Mouse (Mus musculus) left cerebral cortex, postnatal 10 days (tissue): ENCODE measurements at regions not wholly inside any gene's neighbourhood (a gene's known extent, or its start where the extent isn't known, plus 50 kb on each side); places are given as distances from the start of the nearest gene placed in this dataset.

Experiments used
- DNase-seq, 2 experiments: peaks; one replicate each; pipeline ENCODE4 v3.0.0; 2021 to 2022; ENCODE audit warnings: low spot score in 2 of 2, mixed read lengths in 1 of 2; ENCODE audit errors: extremely low spot score in 1 of 2
- intact Hi-C: fragments of 180-260 bp; cut with DNase I; formaldehyde crosslinking; loops from one replicate; pipeline ENCODE4 v1.15.1; 2025

DNA sequence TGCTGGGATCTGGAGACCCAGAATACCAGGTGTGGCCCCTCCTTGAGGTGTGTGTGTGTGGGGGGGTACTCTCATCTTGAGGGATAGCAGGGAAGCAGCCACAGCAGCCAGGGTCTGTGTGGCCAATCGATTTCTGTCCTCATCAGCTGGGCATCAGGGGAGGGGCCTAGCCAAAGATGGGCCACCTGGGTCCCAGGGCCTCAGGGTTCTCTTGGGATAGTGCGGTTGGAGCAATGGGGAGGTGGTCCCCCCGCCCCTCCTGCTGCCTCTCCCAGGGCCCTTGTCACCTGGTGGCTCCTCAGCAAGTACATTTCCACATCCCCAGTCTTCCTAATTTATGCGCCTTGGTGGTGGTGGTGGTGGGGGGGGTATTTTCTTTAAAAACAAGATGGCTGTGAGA is 55.4 kb downstream of the Uncx start:
- intact Hi-C loops, result no loop called here
- DNase-seq, result no peak

DNA sequence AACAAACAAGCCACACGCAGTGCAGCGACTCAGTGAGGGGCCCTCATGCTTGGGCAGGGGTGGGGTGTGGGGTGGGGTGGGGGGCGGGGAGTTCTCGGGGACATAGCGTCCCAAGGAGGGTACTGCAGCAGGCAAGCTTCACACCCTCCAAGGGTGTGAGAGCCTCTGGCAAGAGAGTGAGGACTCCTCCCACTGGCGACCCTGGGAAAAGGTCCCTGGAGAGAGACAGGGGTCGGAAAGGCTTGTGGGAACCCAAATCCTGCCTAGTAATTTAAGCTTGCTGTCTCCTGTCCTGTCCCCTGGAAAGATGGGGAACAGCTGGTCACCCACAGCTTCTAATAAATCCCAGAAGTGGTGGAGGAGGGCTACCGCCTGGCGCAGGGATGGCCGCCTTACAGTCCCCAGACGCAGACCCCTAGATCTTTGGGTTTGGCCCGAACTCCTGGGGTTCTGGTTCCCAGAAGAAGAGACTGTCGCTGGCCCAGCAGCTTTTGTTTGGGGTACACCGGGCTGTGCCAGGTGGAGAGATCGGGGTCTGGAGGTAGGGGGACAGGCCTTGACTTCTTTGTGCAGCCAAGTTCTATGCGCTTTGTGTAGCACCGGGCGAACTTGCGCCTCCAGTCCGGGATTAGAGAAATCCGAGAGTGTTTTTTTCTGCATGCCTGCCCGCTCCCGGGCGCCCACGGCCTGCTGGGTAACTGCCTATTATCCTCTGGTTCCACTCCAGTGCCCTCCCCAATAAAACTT is 56.1 kb downstream of the Uncx start:
- intact Hi-C loops, result no loop called here
- no peak for DNase-seq

DNA sequence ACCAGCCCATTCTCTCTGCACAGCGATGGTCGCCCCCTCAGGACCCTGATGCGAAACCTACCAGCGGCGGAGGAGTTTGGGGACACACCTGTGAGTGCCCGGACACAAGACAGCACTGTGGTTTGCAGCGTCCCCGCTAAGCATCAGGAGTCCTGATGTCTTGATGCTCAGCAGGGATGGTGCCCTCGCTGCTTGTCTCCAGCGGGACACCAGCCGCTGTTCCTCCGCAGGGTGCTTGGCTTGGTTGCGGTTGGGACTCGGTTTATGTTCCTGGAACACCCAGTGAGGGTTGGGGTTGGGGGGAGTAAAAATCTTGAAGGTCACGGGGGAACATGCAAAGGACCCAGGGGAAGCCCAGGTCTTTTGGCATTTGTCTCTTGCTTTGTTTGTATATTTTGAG is 56.9 kb downstream of the Uncx start:
- no peak for DNase-seq
- intact Hi-C loops, result no loop called here

DNA sequence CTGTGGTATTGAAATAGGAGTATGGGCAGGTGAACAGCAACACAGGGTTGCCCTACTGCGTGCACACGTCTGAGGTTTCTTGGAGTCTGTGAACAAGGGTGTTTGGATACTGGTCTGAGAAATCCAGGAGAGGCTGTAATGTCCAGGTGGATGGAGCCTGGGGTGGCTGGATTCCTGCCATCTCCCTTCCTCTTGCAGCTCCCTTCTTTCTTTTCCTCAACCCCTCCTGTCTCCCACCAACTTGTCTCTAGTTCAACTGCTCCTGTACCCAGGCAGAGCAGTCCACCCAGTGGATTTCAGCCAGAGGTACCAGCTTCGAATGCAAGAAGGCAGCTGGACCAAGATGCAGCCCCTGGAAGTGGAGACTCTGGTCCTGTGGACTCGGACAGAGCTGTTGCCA is 59.6 kb downstream of the Uncx start:
- intact Hi-C loops, result no loop called here
- DNase-seq, result no peak

DNA sequence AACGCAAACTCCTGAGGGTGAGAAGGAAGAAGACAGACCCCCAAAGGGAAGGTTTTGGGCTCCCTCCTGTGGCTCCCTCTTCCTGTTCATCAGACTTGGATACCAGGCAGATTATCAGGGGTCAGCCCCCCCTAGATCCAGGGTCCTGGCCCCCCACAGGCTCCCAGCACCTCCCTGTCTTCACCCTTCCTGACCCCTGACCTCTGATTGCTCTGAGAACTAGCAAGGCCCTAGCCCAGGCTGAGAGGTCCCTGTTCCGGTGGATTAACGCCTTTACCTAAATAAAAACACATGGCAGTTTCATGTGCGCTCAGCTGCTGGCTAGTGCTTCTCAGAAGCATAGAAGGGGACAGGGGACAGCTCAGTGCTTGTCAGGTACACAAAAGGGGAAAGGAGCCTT is 60.2 kb downstream of the Uncx start:
- DNase-seq, result no peak
- intact Hi-C loops, result no loop called here

DNA sequence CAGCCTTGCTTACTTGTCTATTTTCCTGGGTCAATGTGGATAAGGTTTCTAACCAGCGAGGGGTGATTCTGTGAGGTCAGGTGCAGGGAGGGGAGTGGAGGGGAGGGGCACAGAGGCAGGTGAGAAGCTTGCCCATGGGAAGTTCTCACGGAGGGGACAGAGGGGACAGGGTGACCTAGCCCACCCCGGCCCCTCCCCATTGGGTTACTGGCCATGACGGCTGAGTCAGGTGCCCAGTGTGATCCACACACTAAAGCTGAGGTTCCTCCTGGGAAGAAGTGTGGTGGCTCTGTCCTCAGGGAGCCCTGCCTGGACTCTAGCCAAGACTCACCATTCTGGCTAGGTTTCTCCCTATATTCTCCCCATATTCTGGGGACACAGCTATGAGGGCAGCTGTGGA is 61.0 kb downstream of the Uncx start:
- intact Hi-C loops, result no loop called here
- no peak for DNase-seq

DNA sequence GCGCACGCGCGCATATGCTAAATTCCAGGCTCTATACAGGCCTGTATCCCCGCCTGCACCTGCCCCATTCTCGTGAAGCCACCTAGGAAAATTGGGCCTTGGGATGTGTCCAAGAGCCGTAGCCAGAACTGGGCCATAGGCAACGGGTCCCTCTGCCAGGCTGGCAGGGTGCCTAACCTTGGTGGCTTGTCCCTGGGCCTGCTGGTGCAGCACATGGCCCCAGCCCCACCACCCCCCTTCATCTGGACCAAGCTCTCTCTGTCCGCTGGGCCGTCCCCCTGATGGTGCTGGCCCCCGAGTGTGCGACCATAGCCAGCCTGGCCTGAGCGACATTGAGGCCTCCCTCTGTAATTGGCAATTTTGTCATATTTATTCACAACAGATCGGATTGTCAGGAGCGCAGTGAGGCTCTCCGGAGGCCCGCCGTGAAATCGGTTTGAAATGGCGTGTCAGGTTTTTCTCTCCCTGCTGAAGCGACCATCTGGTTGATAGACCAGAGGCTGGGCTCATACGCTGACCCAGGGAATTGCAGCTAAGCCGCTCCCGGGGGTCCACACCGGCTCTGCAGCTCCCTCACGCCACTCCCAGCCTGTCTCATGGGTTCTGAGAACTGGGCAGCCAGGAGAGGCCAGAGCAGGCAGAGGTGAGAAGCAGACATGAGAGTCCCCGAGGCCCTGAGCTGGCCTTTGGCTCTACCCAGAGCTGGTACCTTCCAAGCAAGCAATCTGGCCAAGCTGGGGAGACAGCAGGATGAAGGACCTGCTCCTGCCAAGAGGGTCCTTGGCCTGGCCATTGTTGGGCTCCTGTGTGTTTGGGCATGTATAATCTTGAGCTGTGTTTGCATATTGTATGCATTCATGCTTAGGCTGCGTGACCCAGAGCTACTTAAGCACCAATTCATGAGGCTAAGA is 67.6 kb downstream of the Uncx start:
- no peak for DNase-seq
- intact Hi-C loops, result no loop called here

DNA sequence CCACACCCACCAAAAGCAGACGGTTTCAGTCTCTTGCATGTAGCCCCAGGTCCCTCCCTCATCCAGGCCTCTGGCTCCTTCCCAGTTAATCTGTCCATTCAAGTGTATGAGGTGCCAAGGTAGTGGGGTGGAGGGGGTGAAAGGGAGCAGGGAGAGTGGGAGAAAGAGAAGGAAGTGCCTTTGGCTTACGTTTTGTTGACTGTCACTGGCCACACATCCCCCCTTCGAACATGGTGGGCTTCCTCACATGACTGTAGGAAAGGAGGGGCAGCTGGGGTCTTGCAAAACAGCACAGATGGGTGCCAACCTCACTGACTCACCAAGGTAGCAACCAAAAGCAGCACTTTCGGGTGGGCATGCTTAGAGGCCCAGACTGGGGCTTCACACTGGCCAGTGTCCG is 68.9 kb downstream of the Uncx start:
- DNase-seq, result no peak
- intact Hi-C loops, result no loop called here

DNA sequence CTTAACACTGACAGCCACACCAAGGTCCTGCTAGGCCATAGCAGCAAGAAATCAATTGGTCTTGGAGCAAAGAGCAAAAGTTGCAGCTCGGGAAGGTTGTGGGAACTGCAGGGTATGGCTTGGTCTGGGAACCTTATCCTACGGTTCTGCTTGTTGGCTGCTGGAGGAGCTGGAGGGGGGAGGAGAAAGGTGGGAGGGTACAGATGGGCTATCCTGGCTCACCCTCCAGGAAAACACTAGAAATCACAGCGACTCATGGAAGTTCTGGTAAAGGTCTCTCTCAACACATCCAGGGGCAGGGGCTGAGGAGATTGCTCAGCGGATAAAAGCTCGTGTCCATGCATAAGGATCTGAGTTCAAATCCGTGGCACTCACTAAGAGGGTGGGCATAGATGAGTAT is 69.4 kb downstream of the Uncx start:
- no peak for DNase-seq
- intact Hi-C loops, result no loop called here

DNA sequence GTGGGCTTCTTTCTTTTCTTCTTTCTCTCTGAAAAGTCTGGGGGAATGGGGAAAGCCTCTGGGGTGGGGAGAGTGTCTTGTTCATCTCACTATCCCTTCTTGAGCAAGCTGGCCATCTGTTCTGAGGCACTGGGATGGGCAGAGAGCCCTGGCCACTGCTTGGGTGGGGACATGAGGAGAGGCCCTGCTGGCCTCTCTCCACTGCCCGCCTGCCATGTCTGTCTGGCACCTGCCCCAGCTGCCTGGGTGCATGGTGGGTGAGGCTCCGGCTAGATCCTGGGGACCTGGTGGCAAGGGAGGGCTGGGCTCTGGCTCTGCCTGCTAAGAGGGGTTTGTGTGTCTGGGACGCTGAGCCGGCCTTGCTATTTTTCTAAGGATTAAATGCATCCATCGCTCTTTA is 70.3 kb downstream of the Uncx start:
- intact Hi-C loops, result no loop called here
- no peak for DNase-seq

DNA sequence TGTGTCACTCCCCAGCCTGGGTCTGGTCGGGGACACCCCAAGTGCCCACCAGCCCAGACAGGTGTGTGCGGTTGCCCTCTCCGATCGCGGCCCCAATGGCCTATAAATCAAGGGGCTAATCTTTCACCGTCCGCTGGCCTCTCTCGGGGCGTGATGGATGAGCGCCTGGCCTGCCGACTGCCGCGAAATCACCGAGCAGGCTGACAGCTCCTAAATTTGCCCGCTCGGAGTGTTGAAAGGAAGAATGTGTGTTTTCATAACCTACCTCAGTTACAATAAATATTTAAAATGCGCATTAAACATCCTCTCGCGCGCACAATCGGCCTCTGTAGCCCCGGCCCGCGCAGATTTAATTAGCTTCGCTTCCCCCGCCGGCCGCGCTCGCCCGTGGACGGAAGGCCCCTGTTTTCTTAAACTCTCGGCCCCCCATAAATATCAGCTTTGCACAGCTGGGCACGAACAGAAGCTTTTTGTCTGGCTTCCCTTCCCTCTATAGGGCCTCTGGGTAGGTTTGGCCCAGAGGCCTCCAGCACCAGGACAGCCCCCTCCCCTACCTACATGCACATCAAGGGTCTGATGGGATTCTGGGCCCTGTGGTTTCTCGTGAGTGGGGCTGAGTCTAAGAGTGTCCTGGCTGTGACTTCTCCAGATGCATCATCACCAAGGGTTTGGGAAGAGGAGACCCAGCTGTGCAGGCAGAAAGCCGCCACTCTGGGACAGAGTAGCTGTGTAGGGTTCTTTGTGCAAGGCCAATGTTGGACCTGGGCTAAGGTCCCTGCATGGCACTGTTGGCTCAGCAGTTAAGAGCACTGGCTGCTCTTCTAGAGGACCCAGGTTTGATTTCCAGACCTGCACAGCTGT is 76.2 kb downstream of the Uncx start:
- no peak for DNase-seq
- intact Hi-C loops, result no loop called here

DNA sequence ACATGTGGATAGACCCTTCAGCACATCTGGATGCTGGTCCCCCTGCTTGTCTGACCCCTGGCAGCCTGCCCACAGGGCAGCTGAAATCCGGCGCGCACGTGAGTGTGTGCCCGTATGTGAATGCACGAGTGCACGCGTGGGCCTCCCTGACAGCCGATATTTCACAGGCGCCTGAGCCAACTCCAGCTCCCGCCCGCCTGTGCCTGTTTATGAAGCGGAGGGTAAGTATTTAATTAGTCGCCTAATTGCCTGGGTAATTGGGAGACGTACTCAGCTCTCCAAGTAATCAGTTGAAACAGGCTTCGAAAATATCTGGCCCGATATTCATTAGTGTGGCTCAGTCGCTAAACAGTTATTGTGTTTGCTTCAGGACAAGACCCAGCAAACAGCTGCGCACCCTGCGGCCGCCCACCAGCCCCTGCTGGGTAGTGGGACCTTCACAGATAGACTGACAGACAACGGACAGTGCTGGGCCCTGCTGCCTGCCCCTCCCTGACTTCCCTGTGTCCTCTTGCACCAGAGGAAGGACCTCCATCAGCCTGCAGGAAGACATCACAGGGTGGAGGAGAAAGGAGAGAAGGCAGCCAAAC is 82.7 kb downstream of the Uncx start:
- intact Hi-C loops, result no loop called here
- peak; percentile 9 to 40 for DNase-seq

DNA sequence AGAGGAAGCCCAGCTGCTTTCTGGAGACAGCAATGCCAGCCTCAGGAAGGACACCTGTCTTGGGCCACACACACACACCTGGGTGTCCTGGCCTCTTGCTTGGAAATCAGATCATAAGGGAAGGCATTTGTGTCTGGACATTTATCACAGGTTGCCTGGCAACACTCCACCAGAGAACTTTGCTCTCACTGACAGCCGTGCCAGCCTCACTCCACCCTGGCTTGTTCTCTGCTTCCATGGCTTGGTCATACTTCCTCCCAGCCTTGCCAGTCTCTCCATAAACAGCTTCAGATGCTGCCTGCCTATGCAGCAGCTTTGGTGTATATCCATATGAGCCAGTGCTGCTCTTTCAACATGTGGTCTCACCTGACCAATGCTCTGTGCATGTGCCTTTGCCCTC is 84.3 kb downstream of the Uncx start:
- DNase-seq, result no peak
- intact Hi-C loops, result no loop called here

DNA sequence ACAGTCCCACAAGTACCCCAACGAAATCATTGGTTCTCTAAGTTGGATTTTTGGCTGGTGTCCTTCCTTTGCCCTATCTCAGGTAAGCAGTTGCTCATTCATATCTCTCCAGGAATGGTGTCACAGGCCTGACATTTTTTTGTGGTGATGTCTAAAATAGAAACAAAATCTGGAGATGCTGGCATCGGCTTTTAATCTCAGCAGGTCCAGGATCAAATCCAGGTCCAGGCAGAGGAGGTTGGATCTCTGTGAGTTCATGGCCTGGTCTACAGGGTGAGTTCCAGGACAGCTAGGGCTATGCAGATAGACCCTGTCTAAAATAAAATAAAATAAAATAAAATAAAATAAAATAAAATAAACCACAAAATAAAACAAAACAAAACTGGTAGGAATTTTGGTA is 93.7 kb downstream of the Uncx start:
- intact Hi-C loops, result no loop called here

DNA sequence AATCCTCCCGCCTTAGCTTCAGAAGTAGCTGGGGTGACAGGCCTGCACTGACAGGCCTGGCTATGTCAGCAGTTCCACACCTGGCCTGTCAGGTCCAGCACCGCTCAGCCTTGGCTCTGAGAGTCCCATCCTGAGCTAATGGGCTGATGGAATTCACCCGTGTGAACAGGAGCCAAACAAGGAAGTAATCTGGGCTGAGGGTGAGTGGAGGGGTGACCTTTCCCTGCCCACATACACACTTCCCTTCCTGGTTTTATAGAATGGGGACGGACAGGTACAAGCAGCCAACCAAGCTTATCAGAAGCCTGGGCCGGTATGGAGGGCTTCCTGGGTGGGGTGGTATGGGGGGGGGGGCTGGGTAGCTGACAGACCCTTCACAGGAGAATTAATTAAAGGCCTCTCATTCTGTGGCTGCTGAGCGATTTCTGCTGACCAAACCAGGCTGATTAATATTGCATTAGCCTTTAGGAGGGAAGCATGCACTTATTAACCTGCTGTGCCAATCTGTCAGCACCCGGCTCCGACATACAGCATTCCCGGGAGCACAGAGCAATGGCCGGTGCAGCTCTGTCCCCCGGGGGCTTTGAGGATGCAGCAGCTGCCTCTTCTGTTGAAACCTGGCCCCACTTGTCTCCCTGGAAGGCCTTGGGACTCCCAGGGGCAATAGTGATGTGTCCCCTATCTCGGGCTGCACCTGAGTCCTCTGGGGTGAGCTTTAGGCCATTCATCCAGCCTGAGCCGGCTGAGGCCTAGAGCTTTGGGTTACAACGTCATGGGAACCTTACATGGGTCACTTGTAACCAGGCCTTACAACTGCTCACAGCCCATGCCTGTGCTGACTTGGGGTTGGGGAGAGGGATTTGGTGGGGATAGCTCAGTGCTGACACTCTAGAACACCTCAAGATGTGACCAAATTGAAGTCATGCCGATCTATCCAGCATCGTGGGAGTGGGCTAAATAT is 95.2 kb downstream of the Micall2 start:
- no peak for DNase-seq
- intact Hi-C loops, result no loop called here

More for the DNA sequence above, 93.7 kb downstream of the Uncx start:
- DNase-seq, result no peak

DNA sequence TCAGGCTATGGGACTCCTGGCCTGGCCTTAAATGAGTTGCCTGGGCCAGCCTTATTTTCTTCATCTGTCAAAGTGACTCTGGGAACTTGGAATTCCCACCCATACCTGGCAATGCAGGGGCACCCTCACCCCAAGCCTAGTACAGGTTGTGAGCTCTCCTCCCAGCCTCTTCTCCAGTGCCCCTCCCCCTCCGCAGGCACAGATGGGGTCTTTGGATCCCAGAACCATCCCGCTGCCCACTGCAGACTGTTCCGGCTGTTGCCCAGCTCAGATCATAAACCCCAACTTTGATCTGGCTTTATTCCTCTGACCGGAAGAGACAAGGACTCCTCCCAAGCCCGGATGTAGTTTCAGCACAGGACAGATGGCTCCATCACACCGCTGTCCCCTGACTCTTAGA is 91.3 kb downstream of the Micall2 start:
- DNase-seq, result no peak
- intact Hi-C loops, result no loop called here

DNA sequence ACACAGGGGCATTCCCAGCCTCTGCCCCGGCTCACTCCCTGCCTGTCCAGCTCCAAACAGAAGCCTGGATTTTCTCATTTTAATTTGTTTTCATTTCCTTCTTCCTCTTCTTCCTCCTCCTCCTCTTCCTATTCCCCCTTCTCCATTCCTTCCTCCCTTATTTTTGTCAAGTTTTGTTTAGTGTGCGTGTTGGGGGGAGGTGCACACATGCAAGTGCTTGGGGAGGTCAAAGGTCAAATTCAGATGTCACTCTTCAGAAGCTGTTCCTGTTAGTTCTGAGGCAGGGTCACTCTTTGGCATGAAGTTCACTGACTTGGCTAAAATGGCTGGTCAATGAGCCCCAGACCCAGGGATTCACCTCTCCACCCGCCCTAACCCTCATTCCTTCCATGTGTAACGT is 85.1 kb downstream of the Micall2 start:
- intact Hi-C loops, result no loop called here
- DNase-seq, result no peak
